Mouse (Mus musculus): ENCODE measurements at regions not wholly inside any gene's neighbourhood (a gene's known extent, or its start where the extent isn't known, plus 50 kb on each side); places are given as distances from the start of the nearest gene placed in this dataset.

GRCm38 (mm10) chr4:124113856-124114345 lies 196.1 kb upstream of the 4930535I16Rik start:
- Histone ChIP-seq H3K27ac (ENCODE audit: low read length) (no peak overlapping the region), H3K9me3 (replicated peaks; ENCODE audit: control insufficient read depth, low read length, poor library complexity, severe bottlenecking) (no peaks in the 10 kb centered on the region), H3K4me3 (ENCODE audit: low read depth, low read length) (no peak overlapping the region), H3K4me2 (ENCODE audit: low read length) (no peak overlapping the region), H3K4me1 (ENCODE audit: control insufficient read depth, insufficient read depth, low read length) (0 out of 2 replicates have a peak, but pooled peaks cover 3% of the 10 kb centered on the region), H3K27me3 (ENCODE audit: control insufficient read depth, insufficient read depth, low read depth, low read length) (no peaks in the 10 kb centered on the region), H3K9ac (ENCODE audit: low read depth, low read length) (no peak overlapping the region), H3K36me3 (ENCODE audit: control insufficient read depth, insufficient read depth, low read length) (no peaks in the 10 kb centered on the region)
- 76% methylated on average over 12 of the region's 12 CpGs for WGBS
- ATAC-seq: no peak

GRCm38 (mm10) chr4:124110705-124111104 lies 192.9 kb upstream of the 4930535I16Rik start:
- H3K27ac ChIP-seq (ENCODE audit: low read length): no peak overlapping the region
- no peak overlapping the region for H3K9ac ChIP-seq (ENCODE audit: low read depth, low read length)
- 69% methylated on average over 8 of the region's 8 CpGs for WGBS
- H3K4me3 ChIP-seq (ENCODE audit: low read depth, low read length): no peak overlapping the region
- H3K4me2 ChIP-seq (ENCODE audit: low read length): no peak overlapping the region
- H3K27me3 ChIP-seq (ENCODE audit: control insufficient read depth, insufficient read depth, low read depth, low read length): no peaks in the 10 kb centered on the region
- 0 out of 2 replicates have a peak, but pooled peaks cover 3% of the 10 kb centered on the region for H3K4me1 ChIP-seq (ENCODE audit: control insufficient read depth, insufficient read depth, low read length)
- no peaks in the 10 kb centered on the region for H3K36me3 ChIP-seq (ENCODE audit: control insufficient read depth, insufficient read depth, low read length)
- ATAC-seq: no peak
- no peaks in the 10 kb centered on the region for H3K9me3 ChIP-seq (replicated peaks; ENCODE audit: control insufficient read depth, low read length, poor library complexity, severe bottlenecking)

- ATAC-seq: no peak
- no peak overlapping the region for H3K27ac ChIP-seq (ENCODE audit: low read length)
- 60% methylated on average over 3 of the region's 3 CpGs for WGBS
- H3K4me1 ChIP-seq (ENCODE audit: control insufficient read depth, insufficient read depth, low read length): 0 out of 2 replicates have a peak, but pooled peaks cover 3% of the 10 kb centered on the region
- H3K27me3 ChIP-seq (ENCODE audit: control insufficient read depth, insufficient read depth, low read depth, low read length): no peaks in the 10 kb centered on the region
- H3K9ac ChIP-seq (ENCODE audit: low read depth, low read length): no peak overlapping the region
- no peak overlapping the region for H3K4me3 ChIP-seq (ENCODE audit: low read depth, low read length)
- H3K4me2 ChIP-seq (ENCODE audit: low read length): no peak overlapping the region
- H3K36me3 ChIP-seq (ENCODE audit: control insufficient read depth, insufficient read depth, low read length): no peaks in the 10 kb centered on the region
- H3K9me3 ChIP-seq (replicated peaks; ENCODE audit: control insufficient read depth, low read length, poor library complexity, severe bottlenecking): no peaks in the 10 kb centered on the region
These were observed 191.5 kb upstream of the 4930535I16Rik start for GRCm38 (mm10) chr4:124109371-124109770.

GRCm38 (mm10) chr4:124102684-124103083 lies 184.9 kb upstream of the 4930535I16Rik start:
- H3K27me3 ChIP-seq (ENCODE audit: control insufficient read depth, insufficient read depth, low read depth, low read length): no peaks in the 10 kb centered on the region
- H3K9me3 ChIP-seq (replicated peaks; ENCODE audit: control insufficient read depth, low read length, poor library complexity, severe bottlenecking): no peaks in the 10 kb centered on the region
- H3K4me1 ChIP-seq (ENCODE audit: control insufficient read depth, insufficient read depth, low read length): no peaks in the 10 kb centered on the region
- H3K27ac ChIP-seq (ENCODE audit: low read length): no peak overlapping the region
- ATAC-seq: no peak
- H3K36me3 ChIP-seq (ENCODE audit: control insufficient read depth, insufficient read depth, low read length): no peaks in the 10 kb centered on the region
- no peak overlapping the region for H3K4me2 ChIP-seq (ENCODE audit: low read length)
- H3K9ac ChIP-seq (ENCODE audit: low read depth, low read length): no peak overlapping the region
- WGBS: 31% methylated on average over 2 of the region's 2 CpGs
- H3K4me3 ChIP-seq (ENCODE audit: low read depth, low read length): no peak overlapping the region

GRCm38 (mm10) chr4:124086801-124087200 lies 169.0 kb upstream of the 4930535I16Rik start:
- no peak for ATAC-seq
- Histone ChIP-seq H3K4me3 (ENCODE audit: low read depth, low read length) (no peak overlapping the region), H3K36me3 (ENCODE audit: control insufficient read depth, insufficient read depth, low read length) (no peaks in the 10 kb centered on the region), H3K4me2 (ENCODE audit: low read length) (no peak overlapping the region), H3K27ac (ENCODE audit: low read length) (no peak overlapping the region), H3K9me3 (replicated peaks; ENCODE audit: control insufficient read depth, low read length, poor library complexity, severe bottlenecking) (no peaks in the 10 kb centered on the region), H3K9ac (ENCODE audit: low read depth, low read length) (no peak overlapping the region), H3K4me1 (ENCODE audit: control insufficient read depth, insufficient read depth, low read length) (peaks cover 8% of the 10 kb centered on the region; the same call in 1 of the 2 replicates), H3K27me3 (ENCODE audit: control insufficient read depth, insufficient read depth, low read depth, low read length) (no peaks in the 10 kb centered on the region)
- 44% methylated on average over 7 of the region's 7 CpGs for WGBS

- peaks cover 8% of the 10 kb centered on the region; the same call in 1 of the 2 replicates for H3K4me1 ChIP-seq (ENCODE audit: control insufficient read depth, insufficient read depth, low read length)
- no peaks in the 10 kb centered on the region for H3K27me3 ChIP-seq (ENCODE audit: control insufficient read depth, insufficient read depth, low read depth, low read length)
- H3K36me3 ChIP-seq (ENCODE audit: control insufficient read depth, insufficient read depth, low read length): no peaks in the 10 kb centered on the region
- H3K4me2 ChIP-seq (ENCODE audit: low read length): no peak overlapping the region
- WGBS: 74% methylated on average over 7 of the region's 7 CpGs
- ATAC-seq: no peak
- no peak overlapping the region for H3K4me3 ChIP-seq (ENCODE audit: low read depth, low read length)
- H3K9ac ChIP-seq (ENCODE audit: low read depth, low read length): no peak overlapping the region
- no peak overlapping the region for H3K27ac ChIP-seq (ENCODE audit: low read length)
- H3K9me3 ChIP-seq (replicated peaks; ENCODE audit: control insufficient read depth, low read length, poor library complexity, severe bottlenecking): no peaks in the 10 kb centered on the region
These were observed 168.4 kb upstream of the 4930535I16Rik start for GRCm38 (mm10) chr4:124086254-124086653.

GRCm38 (mm10) chr4:124079603-124080002 lies 161.8 kb upstream of the 4930535I16Rik start:
- WGBS: 84% methylated on average over 3 of the region's 3 CpGs
- no peaks in the 10 kb centered on the region for H3K27me3 ChIP-seq (ENCODE audit: control insufficient read depth, insufficient read depth, low read depth, low read length)

GRCm38 (mm10) chr4:124075551-124075950 lies 157.7 kb upstream of the 4930535I16Rik start:
- Histone ChIP-seq H3K9me3 (replicated peaks; ENCODE audit: control insufficient read depth, low read length, poor library complexity, severe bottlenecking) (no peaks in the 10 kb centered on the region), H3K4me2 (ENCODE audit: low read length) (no peak overlapping the region), H3K4me3 (ENCODE audit: low read depth, low read length) (no peak overlapping the region), H3K9ac (ENCODE audit: low read depth, low read length) (no peak overlapping the region), H3K27me3 (ENCODE audit: control insufficient read depth, insufficient read depth, low read depth, low read length) (no peaks in the 10 kb centered on the region), H3K36me3 (ENCODE audit: control insufficient read depth, insufficient read depth, low read length) (no peaks in the 10 kb centered on the region), H3K27ac (ENCODE audit: low read length) (no peak overlapping the region), H3K4me1 (ENCODE audit: control insufficient read depth, insufficient read depth, low read length) (no peaks in the 10 kb centered on the region; the same call in 1 of the 2 replicates)
- ATAC-seq: no peak
- WGBS: 74% methylated on average over 5 of the region's 5 CpGs

More at GRCm38 (mm10) chr4:124079603-124080002, 161.8 kb upstream of the 4930535I16Rik start:
- no peak overlapping the region for H3K9ac ChIP-seq (ENCODE audit: low read depth, low read length)
- H3K4me3 ChIP-seq (ENCODE audit: low read depth, low read length): no peak overlapping the region
- no peaks in the 10 kb centered on the region for H3K36me3 ChIP-seq (ENCODE audit: control insufficient read depth, insufficient read depth, low read length)
- H3K27ac ChIP-seq (ENCODE audit: low read length): no peak overlapping the region
- no peaks in the 10 kb centered on the region; the same call in 1 of the 2 replicates for H3K4me1 ChIP-seq (ENCODE audit: control insufficient read depth, insufficient read depth, low read length)
- H3K4me2 ChIP-seq (ENCODE audit: low read length): no peak overlapping the region
- ATAC-seq: no peak
- no peaks in the 10 kb centered on the region for H3K9me3 ChIP-seq (replicated peaks; ENCODE audit: control insufficient read depth, low read length, poor library complexity, severe bottlenecking)

GRCm38 (mm10) chr4:124073646-124074045 lies 155.8 kb upstream of the 4930535I16Rik start:
- Histone ChIP-seq H3K27ac (ENCODE audit: low read length) (no peak overlapping the region), H3K4me3 (ENCODE audit: low read depth, low read length) (no peak overlapping the region), H3K36me3 (ENCODE audit: control insufficient read depth, insufficient read depth, low read length) (no peaks in the 10 kb centered on the region), H3K27me3 (ENCODE audit: control insufficient read depth, insufficient read depth, low read depth, low read length) (no peaks in the 10 kb centered on the region), H3K4me2 (ENCODE audit: low read length) (no peak overlapping the region), H3K9ac (ENCODE audit: low read depth, low read length) (no peak overlapping the region), H3K9me3 (replicated peaks; ENCODE audit: control insufficient read depth, low read length, poor library complexity, severe bottlenecking) (no peaks in the 10 kb centered on the region), H3K4me1 (ENCODE audit: control insufficient read depth, insufficient read depth, low read length) (no peaks in the 10 kb centered on the region; the same call in 1 of the 2 replicates)
- 90% methylated on average over 1 of the region's 1 CpGs for WGBS
- no peak for ATAC-seq

Measured in midbrain, embryonic 16.5 days (tissue).